Mouse (Mus musculus) gastrocnemius, postnatal 14 days (tissue): Measurements from ENCODE around the gene Cdc25a. TPM values are rescaled to one million over a fixed set of nuclear protein-coding genes. Genes with fewer than 3 reads are reported as not detected.

ENCODE experiments used
- DNase-seq: peaks from one replicate; pipeline ENCODE4 v3.0.0; 2021; ENCODE audit warnings: mixed read lengths
- intact Hi-C: fragments of 180-260 bp; cut with DNase I; formaldehyde crosslinking; loops from one replicate; pipeline ENCODE4 v1.15.1; 2025; ENCODE audit warnings: low total_unique reads
- long read RNA-seq, 2 experiments: library from polyadenylated mRNA; stranded (forward); transcript quantifications; one replicate each; pipeline ENCODE4 v2.0.0; 2021
- total RNA-seq, 2 experiments: library from RNA; stranded (reverse); gene quantifications; 2 replicates each; pipeline ENCODE4 v1.2.3; 2021

The Cdc25a gene
- 1 to 10 TPM; 3.9 to 4.8 TPM for total RNA-seq
- long read RNA-seq, experiment 1, partial matches to known transcripts, result 0 of 6 reads
- long read RNA-seq, experiment 1, other reads (novel, unspliced or antisense), result 2 of 6 reads
- long read RNA-seq, experiment 2, transcript Cdc25a-201 (15 exons, 3,632 nt), result major isoform, 6 of 7 reads
- long read RNA-seq, experiment 2, partial matches to known transcripts, result 0 of 7 reads
- long read RNA-seq, experiment 2, other reads (novel, unspliced or antisense), result 1 of 7 reads

GRCm38 (mm10) chr9:109874797-109875691 lies at the start of gene Cdc25a:
TSS of gene Cdc25a (plus strand) at chr9:109875579.
- peak; percentile 97 for DNase-seq
- intact Hi-C loops, result no loop called here

DNA sequence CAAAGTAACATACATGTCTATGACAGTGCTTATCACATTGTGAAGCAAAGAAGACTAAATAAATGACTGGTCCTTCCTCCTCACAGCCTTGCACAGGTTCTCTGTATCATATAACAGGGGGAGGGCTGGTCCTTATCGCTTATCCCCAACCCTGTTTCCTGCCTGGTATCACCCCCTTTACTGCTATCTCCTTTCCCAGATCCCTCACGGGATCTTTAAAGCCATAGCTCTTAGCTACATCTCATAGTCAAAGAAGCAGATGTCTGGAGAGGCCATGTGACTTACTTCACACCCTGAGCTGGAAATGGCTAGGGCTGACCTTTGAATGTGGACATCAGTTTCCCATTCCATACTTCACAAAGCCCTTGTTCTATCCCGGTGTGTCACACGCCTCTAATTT lies 49.6 kb upstream of the Cdc25a start:
- intact Hi-C loops, result no loop called here
- no peak for DNase-seq

DNA sequence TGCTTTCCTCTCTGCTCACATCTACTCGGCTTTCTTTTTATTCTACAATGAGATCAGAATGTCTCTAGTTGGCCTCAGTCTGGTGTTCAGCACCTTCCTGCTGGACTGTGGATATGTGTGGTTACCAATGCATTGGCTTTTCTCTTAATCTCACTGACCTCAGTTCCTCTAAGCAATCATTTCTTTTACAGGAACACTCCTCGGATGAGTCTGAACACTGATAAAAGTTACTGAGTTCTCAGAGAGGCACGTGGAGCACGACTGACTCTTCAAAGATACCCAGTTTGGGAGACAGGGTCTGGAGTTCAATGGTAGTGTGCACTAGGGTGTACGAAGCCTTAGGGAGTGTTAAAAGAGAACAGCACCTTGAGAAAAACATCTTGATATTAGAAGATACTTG lies 49.2 kb upstream of the Cdc25a start:
- intact Hi-C loops, result no loop called here
- DNase-seq, result no peak

DNA sequence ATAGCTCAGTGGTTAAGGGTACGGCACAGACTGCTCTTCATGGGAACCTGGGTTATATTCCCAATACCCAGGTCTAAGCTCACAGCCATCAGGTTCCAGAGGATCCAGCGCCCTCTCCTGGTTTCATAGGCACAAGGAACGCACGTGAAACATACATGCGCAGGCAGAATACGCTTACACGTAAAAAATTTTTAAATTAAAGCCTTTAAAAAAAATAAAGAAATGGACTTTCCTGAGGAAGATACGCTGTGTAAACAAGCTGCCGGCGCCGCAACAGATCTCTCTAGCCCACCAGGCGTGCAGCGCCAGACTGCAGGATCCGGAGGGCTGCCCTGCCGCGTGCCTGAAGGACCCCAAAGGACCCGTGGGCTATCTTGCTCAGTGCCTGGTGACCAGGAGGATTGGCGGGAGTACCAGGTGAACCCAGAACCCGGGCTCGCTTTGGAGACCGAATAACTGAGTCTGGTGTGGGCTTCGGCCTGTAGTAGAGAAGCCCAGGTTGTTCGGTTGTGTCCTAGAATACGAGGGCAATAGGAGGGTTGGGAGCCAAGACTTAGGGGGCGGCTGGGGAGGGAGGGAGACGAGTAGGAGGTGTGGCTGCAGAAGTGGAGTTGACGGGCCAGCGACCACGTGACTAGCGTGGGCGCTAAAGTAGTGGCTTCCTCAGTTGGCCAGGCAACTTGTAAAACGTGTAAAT lies 42.8 kb upstream of the Cdc25a start, which contains the start of gene Nme6:
TSS of gene Nme6 (plus strand) at position 359 of the 697 bp plus-strand sequence.
- intact Hi-C loops, result no loop called here

GRCm38 (mm10) chr9:109833088-109833412 lies 42.3 kb upstream of the Cdc25a start:
- no peak for DNase-seq
- intact Hi-C loops, result no loop called here

More for the DNA sequence above, 42.8 kb upstream of the Cdc25a start, which contains the start of gene Nme6:
- peak; percentile 85 for DNase-seq

GRCm38 (mm10) chr9:109849312-109849758 lies 26.0 kb upstream of the Cdc25a start, which contains the start of gene Camp:
TSS of gene Camp (minus strand) at chr9:109849617.
- intact Hi-C loops, result no loop called here
- peak; percentile 60 for DNase-seq

DNA sequence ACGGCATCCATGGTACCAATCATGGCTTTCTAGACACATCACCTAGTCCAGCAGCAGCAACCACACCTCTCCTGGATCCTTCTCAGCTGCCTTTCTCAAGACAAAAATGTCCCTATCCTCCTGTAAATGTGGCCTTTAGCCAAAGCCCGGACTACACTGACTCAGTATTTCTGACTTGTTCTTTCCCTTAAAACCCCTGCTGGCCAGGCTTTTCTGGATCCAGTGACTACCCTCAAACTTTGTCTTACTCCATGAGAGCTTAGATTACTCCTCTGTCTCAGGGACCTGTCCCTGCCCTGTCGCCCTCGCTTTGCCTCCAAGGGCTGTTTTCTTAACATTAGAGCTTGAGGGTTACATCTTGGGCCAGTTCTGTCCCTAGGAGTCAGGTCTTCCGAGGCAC lies 25.3 kb upstream of the Cdc25a start:
- intact Hi-C loops, result no loop called here
- no peak for DNase-seq

- intact Hi-C loops, result no loop called here
These were observed 21.0 kb upstream of the Cdc25a start for GRCm38 (mm10) chr9:109854341-109854740.

DNA sequence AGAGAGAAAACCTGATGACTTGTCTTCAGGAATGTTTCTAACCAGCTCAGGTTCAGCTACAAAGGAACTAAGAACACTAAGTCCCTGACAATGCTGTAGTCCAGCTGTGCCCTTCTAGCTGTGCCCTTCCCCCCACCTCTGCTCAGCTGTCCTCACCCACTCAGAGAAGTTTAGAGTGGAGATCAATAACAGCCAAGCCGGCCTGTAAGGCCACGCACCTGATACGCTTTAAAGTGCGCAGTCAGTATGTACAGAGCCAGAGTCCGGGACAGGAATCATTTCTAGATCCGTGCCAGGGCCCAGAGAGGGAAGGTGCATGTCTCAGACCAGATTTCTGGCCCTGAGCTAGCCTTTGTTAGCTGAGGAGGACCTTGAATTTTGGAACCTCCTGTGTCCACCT lies 19.4 kb upstream of the Cdc25a start:
- no peak for DNase-seq
- intact Hi-C loops, result no loop called here

More at GRCm38 (mm10) chr9:109854341-109854740, 21.0 kb upstream of the Cdc25a start:
- DNase-seq, result no peak

- intact Hi-C loops, result no loop called here
These were observed 12.9 kb upstream of the Cdc25a start for GRCm38 (mm10) chr9:109862397-109863044.

DNA sequence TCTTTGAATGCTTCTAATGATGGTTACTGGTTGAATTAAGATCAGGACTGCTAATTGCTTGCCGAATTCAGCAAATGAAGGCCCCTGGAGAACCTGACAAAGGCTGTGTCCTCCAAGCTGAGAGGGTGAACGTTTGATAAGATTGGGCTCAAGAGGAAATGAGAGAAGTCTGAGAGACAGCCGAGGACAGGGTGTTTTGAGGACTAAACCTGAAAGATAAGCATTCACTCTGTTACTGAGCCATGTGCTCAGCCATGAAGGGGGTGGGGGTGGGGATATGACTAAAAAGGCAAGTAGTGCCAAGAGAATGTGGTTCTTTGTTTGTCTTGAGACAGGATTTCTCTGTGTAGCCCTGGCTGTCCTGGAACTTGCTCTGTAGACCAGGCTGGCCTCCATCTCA lies 12.3 kb upstream of the Cdc25a start:
- no peak for DNase-seq
- intact Hi-C loops, result no loop called here

More at GRCm38 (mm10) chr9:109862397-109863044, 12.9 kb upstream of the Cdc25a start:
- peak; percentile 79 for DNase-seq

- no peak for DNase-seq
- intact Hi-C loops, result no loop called here
These were observed 9.2 kb upstream of the Cdc25a start for GRCm38 (mm10) chr9:109866218-109866617.

DNA sequence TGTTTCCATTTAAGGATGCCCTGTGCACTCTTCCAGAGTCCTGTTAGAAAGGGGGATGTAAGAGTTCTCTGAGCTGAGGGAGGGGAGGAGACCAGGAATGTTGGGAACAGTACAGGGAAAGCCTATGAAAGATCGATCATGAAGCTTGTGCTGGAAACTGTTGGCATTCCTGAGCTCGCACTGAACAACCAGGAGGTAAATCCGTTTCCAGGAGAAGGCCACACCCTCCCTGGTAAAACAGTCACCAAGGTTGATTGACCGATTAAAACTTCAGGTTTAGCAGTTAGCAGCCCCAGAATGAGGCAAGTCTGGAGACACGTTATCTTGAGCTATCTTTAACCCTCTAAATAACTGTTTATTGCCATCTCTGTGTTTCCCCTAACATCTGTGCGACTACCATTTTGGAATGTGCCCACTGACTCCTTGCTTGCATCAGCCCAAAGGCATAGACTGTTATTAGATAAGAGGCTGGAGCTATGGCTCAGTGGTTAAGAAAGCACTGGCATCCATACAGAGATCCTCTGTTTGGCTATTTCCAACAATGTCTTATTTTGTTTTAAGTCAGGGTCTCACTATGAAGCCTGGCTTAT lies 4.3 kb upstream of the Cdc25a start:
- DNase-seq, result no peak
- intact Hi-C loops, result no loop called here

DNA sequence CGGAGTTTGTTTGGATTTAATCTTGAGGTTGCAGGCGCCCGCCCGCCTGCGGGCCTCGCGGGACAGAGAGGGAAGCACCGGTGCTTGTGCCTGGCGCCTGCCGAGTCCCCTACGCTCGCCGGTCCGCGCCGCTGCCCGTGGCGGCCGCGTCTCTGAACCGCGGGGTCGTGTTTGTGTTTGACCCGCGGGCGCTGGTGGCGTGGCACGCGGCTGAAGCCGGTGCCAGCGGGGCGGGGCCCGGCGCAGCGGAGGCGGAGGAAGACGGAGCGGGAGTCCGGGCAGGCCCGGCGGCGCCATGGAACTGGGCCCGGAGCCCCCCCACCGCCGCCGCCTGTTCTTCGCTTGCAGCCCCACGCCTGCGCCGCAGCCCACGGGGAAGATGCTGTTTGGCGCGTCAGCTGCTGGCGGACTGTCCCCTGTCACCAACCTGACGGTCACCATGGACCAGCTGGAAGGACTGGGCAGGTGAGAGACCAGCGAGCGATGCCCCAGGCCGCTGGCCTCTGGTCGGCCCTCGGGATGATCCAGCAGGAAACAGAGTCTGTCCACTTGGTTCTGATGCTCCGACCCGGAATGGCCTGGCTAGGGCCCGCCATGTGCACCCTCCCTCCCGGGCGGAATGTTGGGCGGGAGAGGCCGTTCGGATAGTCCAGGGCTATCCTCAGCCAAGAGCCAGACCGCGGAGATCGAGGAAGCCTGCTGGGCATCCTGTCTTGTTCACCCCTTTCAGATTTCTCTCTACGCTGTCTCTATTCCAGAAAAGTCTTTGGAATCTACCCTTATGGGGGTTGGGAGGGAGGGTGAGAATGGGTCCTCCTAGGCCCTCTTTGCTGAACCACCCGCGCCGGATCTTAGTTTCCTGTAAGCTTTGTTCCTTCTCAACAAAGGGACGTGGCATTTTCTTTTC lies 569 bp downstream of the Cdc25a start:
- peak; percentile 70 for DNase-seq
- intact Hi-C loops, result no loop called here

DNA sequence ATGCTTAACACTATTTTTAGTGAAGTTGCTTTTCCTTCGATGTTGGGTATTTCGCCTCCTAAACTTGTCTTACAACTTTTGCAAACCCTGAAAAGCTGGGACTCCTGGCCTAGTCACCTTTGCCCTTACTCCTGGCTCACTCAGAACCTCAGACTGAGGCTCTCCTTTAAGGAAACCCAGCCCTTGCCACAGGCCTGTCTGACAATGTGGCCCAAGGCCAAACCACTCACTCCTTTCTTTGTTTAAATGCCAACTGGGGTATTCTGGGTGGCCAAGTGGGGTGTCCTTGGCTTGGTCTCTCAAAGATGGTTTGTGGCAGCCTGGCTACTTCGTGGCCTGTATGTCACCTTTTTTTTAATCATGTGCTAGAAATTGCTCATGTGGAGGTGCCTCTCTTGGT lies 1.4 kb downstream of the Cdc25a start:
- intact Hi-C loops, result no loop called here
- DNase-seq, result no peak

GRCm38 (mm10) chr9:109877666-109878065 lies 2.3 kb downstream of the Cdc25a start:
- intact Hi-C loops, result no loop called here

DNA sequence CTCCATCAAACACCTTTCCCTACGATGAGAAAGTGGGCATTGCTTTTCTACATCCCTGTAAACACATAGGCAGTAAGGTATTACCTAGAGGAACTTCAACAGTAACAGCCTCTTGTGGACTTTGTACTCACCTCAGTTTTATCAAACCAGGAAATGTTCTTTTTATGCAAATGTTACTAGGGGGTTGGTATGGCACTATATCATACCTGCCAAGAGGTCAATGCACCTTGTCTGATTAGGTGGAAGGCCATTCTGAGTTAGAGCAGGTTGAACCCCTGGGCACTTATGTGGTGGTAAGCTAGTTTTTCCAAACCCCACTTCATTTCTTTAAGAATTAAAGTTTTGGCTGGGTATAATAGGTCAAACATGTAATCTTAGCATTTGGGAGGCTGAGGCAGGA lies 3.9 kb downstream of the Cdc25a start:
- no peak for DNase-seq
- intact Hi-C loops, result no loop called here

More at GRCm38 (mm10) chr9:109877666-109878065, 2.3 kb downstream of the Cdc25a start:
- DNase-seq, result no peak

GRCm38 (mm10) chr9:109886259-109886658 lies 10.9 kb downstream of the Cdc25a start:
- DNase-seq, result no peak
- intact Hi-C loops, result no loop called here
